ENCODE assay signal across 23 mouse cellular contexts in the genomic region with DNA sequence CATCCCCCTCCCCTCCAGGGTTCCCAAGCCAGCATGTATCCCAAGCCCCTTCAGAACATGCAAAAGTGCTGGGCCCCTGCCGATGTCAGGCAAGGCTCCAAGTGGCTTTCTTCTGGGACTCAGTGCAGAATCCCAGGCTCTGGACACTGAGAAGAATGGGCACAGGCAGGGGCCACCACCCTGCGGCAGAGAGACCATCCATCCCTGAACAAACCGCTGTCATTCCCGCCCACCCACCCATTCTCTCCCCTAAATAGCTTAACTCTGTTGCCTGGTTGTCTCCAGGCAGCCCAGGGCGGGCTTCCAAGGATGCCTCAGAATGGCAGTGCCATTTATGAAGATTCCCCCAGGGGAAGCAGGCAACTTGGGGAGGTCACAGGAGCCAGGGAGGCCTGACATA. TPM values are rescaled to one million over a fixed set of nuclear protein-coding genes. Genes with fewer than 3 reads are reported as not detected.
DNase-seq lines count a peak whose midpoint lies in the region; ATAC-seq and TF ChIP-seq lines count a peak whose summit lies in the region.
"Had no signal": no experiment of that assay in that cellular context is flagged by ENCODE, and none has a peak within 500 bp of the region (broad histone marks: within the 10 kb centered on the region; RNA-seq: fewer than 3 reads in every experiment).

No protein-coding gene starts in this region.

- H3K4me1 ChIP-seq in heart, embryonic 10.5 days = peaks cover 43% of the 10 kb centered on the region
- H3K4me1 ChIP-seq in heart, adult 2 months (ENCODE audit: control insufficient read depth, insufficient read depth, low read length) = peaks cover 9% of the 10 kb centered on the region
- peaks cover 4% of the 10 kb centered on the region for H3K4me1 ChIP-seq in hindbrain, embryonic 15.5 days (replicated peaks)
- no peaks in the 10 kb centered on the region for H3K4me1 ChIP-seq in midbrain, postnatal 0 days (ENCODE audit: insufficient read depth, low read length)
- H3K4me1 ChIP-seq in forebrain, embryonic 15.5 days = peaks cover 3% of the 10 kb centered on the region

- no peaks in the 10 kb centered on the region for H3K9me3 ChIP-seq in heart, embryonic 10.5 days
- H3K9me3 ChIP-seq in hindbrain, embryonic 15.5 days = no peaks in the 10 kb centered on the region
- H3K9me3 ChIP-seq in midbrain, postnatal 0 days (ENCODE audit: low read length) = no peaks in the 10 kb centered on the region
- no peaks in the 10 kb centered on the region for H3K9me3 ChIP-seq in forebrain, embryonic 15.5 days
- H3K9me3 ChIP-seq: embryonic facial prominence, embryonic 13.5 days; limb, embryonic 10.5 days; liver, embryonic 12.5 days had no signal

- H3K36me3 ChIP-seq in heart, embryonic 10.5 days = no peaks in the 10 kb centered on the region
- no peaks in the 10 kb centered on the region for H3K36me3 ChIP-seq in heart, adult 2 months (ENCODE audit: control insufficient read depth, insufficient read depth, low read length)
- no peaks in the 10 kb centered on the region for H3K36me3 ChIP-seq in hindbrain, embryonic 15.5 days
- no peaks in the 10 kb centered on the region for H3K36me3 ChIP-seq in midbrain, postnatal 0 days (ENCODE audit: insufficient read depth, low read length)
- no peaks in the 10 kb centered on the region for H3K36me3 ChIP-seq in forebrain, embryonic 15.5 days
- H3K36me3 ChIP-seq: embryonic facial prominence, embryonic 13.5 days; limb, embryonic 10.5 days; liver, embryonic 12.5 days had no signal

- no peak for TF ChIP-seq POLR2A in heart, adult 2 months (IDR thresholded peaks at IDR 0.05; ENCODE audit: insufficient read depth, low read depth, low read length)
- TF ChIP-seq POLR2A in brain, embryonic 14.5 days (IDR thresholded peaks at IDR 0.05; ENCODE audit: borderline replicate concordance, extremely low read depth, insufficient read depth, insufficient read length, poor library complexity, severe bottlenecking) = no peak

- intact Hi-C loops in heart, adult 2 months (cut with DNase I) = no loop called here

- H3K4me2 ChIP-seq in hindbrain, embryonic 15.5 days = no peak overlapping the region
- H3K4me2 ChIP-seq in midbrain, postnatal 0 days (ENCODE audit: low read depth, low read length, poor library complexity, severe bottlenecking) = no peak overlapping the region
- no peak overlapping the region for H3K4me2 ChIP-seq in forebrain, embryonic 15.5 days (replicated peaks)
- H3K4me2 ChIP-seq: embryonic facial prominence, embryonic 13.5 days; liver, embryonic 12.5 days; lung, embryonic 14.5 days had no signal

- ATAC-seq in hindbrain, embryonic 15.5 days (ENCODE audit: low FRiP score, low read depth) = peak; percentile 81
- ATAC-seq in midbrain, postnatal 0 days (ENCODE audit: low FRiP score) = 0 out of 2 replicates have a peak, but pooled peaks have one; percentile 20
- ATAC-seq in forebrain, embryonic 15.5 days (replicated peaks) = no peak
- ATAC-seq: inflammation-experienced regulatory T-cells, adult 6 months; liver, embryonic 12.5 days had no signal

- H3K27me3 ChIP-seq in heart, embryonic 10.5 days (ENCODE audit: insufficient read depth, poor library complexity, severe bottlenecking) = peaks cover 18% of the 10 kb centered on the region; the same call in 1 of the 2 replicates
- H3K27me3 ChIP-seq in heart, adult 2 months (ENCODE audit: control insufficient read depth, insufficient read depth, low read length) = no peaks in the 10 kb centered on the region
- H3K27me3 ChIP-seq in hindbrain, embryonic 15.5 days = no peaks in the 10 kb centered on the region
- H3K27me3 ChIP-seq in midbrain, postnatal 0 days (ENCODE audit: insufficient read depth, low read length) = no peaks in the 10 kb centered on the region
- no peaks in the 10 kb centered on the region for H3K27me3 ChIP-seq in forebrain, embryonic 15.5 days
- H3K27me3 ChIP-seq: embryonic facial prominence, embryonic 13.5 days had no signal

- H3K79me2 ChIP-seq in heart, adult 2 months (replicated peaks; ENCODE audit: control insufficient read depth, insufficient read depth, low read length) = no peaks in the 10 kb centered on the region

- TF ChIP-seq CTCF in heart, adult 2 months (IDR thresholded peaks at IDR 0.05) = no peak
- TF ChIP-seq CTCF in brain, embryonic 14.5 days (IDR thresholded peaks at IDR 0.05; ENCODE audit: borderline replicate concordance, extremely low read depth, insufficient read depth, insufficient read length) = no peak
- no peak for TF ChIP-seq CTCF in midbrain, postnatal 0 days (IDR thresholded peaks at IDR 0.05)

- H3K4me3 ChIP-seq in heart, embryonic 10.5 days = no peak overlapping the region
- H3K4me3 ChIP-seq in heart, adult 2 months = no peak overlapping the region
- H3K4me3 ChIP-seq in hindbrain, embryonic 15.5 days = no peak overlapping the region
- no peak overlapping the region for H3K4me3 ChIP-seq in midbrain, postnatal 0 days (ENCODE audit: low read depth, low read length)
- H3K4me3 ChIP-seq in forebrain, embryonic 15.5 days = no peak overlapping the region
- H3K4me3 ChIP-seq: embryonic facial prominence, embryonic 13.5 days; limb, embryonic 10.5 days; liver, embryonic 12.5 days had no signal

- H3K9ac ChIP-seq in heart, adult 2 months (ENCODE audit: low read depth, low read length) = no peak overlapping the region
- H3K9ac ChIP-seq in hindbrain, embryonic 15.5 days = no peak overlapping the region
- H3K9ac ChIP-seq in midbrain, postnatal 0 days (replicated peaks; ENCODE audit: low read length, poor library complexity, severe bottlenecking) = no peak overlapping the region
- no peak overlapping the region for H3K9ac ChIP-seq in forebrain, embryonic 15.5 days (replicated peaks)
- H3K9ac ChIP-seq: embryonic facial prominence, embryonic 13.5 days; liver, embryonic 12.5 days; lung, embryonic 14.5 days had no signal

- no peak for DNase-seq in heart, embryonic 10.5 days (ENCODE audit: low spot score)
- no peak for DNase-seq in heart, adult 2 months
- peak; percentile 52 for DNase-seq in brain, embryonic 14.5 days (ENCODE audit: low read depth)
- peak; percentile 59 for DNase-seq in midbrain, postnatal 0 days (ENCODE audit: low spot score)
- no peak for DNase-seq in spleen, postnatal 4 days (ENCODE audit: low spot score in 2 of 2)
- DNase-seq: adrenal gland, adult 2 months; cerebellum, adult 11-12 months; gastrocnemius, postnatal 25 days; heart, postnatal 10 days; kidney, postnatal 4 days; lung, embryonic 14.5 days; lung, postnatal 4 days; retina, postnatal 1 day; thymus, postnatal 25 days had no signal

- H3K27ac ChIP-seq in heart, embryonic 10.5 days = 0 out of 2 replicates have a peak overlapping the region, but pooled peaks have one; percentile 32
- no peak overlapping the region for H3K27ac ChIP-seq in heart, adult 2 months
- H3K27ac ChIP-seq in hindbrain, embryonic 15.5 days (replicated peaks) = peak overlapping the region; percentile 21; the same call in 1 of the 2 replicates
- H3K27ac ChIP-seq in midbrain, postnatal 0 days (ENCODE audit: low read depth, low read length) = no peak overlapping the region
- no peak overlapping the region for H3K27ac ChIP-seq in forebrain, embryonic 15.5 days (replicated peaks)
- H3K27ac ChIP-seq: embryonic facial prominence, embryonic 13.5 days; limb, embryonic 10.5 days; liver, embryonic 12.5 days had no signal

- 83% methylated on average over 5 of the region's 5 CpGs for WGBS in heart, embryonic 10.5 days
- WGBS in heart, adult 2 months = 84% methylated on average over 5 of the region's 5 CpGs
- 18% methylated on average over 5 of the region's 5 CpGs for WGBS in hindbrain, embryonic 15.5 days
- WGBS in midbrain, postnatal 0 days = 31% methylated on average over 5 of the region's 5 CpGs
- WGBS in forebrain, embryonic 15.5 days = 32% methylated on average over 5 of the region's 5 CpGs

- TF ChIP-seq EP300 in heart, adult 2 months (IDR thresholded peaks at IDR 0.05; ENCODE audit: insufficient read depth, low read depth, low read length) = no peak

RNA-seq across cellular contexts. Expression of a gene that starts 5.7 kb away (rescaled TPM):
- polyA plus RNA-seq in heart, embryonic 10.5 days (2016; fragmentation: Nextera tagmentation; extraction: Ambion mirVana) = 34.2 and 40.8 TPM in 2 replicates
- 10 to 100 TPM; 15.3 to 17.6 TPM for total RNA-seq in heart, adult 2 months (2021)
- 17.7 and 20.4 TPM in 2 replicates for polyA plus RNA-seq in heart, adult 2 months (2012; rRNA removed)
- 23.3 and 28.6 TPM in 2 replicates for polyA plus RNA-seq in brain, embryonic 14.5 days (2012; rRNA removed)
- polyA plus RNA-seq in hindbrain, embryonic 15.5 days (2015; fragmentation: Nextera tagmentation; extraction: Ambion mirVana) = 26.4 and 32.4 TPM in 2 replicates
- 25.2 and 27.1 TPM in 2 replicates for total RNA-seq in midbrain, postnatal 0 days (2014; rRNA removed)
- polyA plus RNA-seq in midbrain, postnatal 0 days (2015; fragmentation: Nextera tagmentation; extraction: Ambion mirVana) = 16.0 and 16.8 TPM in 2 replicates
- polyA plus RNA-seq in forebrain, embryonic 15.5 days (2015; fragmentation: Nextera tagmentation; extraction: Ambion mirVana) = 16.5 and 17.0 TPM in 2 replicates

RNA-seq across cellular contexts. Expression of a gene that starts 28.8 kb away (rescaled TPM):
- 0.28 TPM in 1 of 2 replicates, not detected in the other for polyA plus RNA-seq in heart, embryonic 10.5 days (2016; fragmentation: Nextera tagmentation; extraction: Ambion mirVana)
- total RNA-seq in heart, adult 2 months (2021) = under 1 TPM in 1 of 2 experiments, not detected in 1; 0.10 TPM
- 0.04 and 0.38 TPM in 2 replicates for polyA plus RNA-seq in heart, adult 2 months (2012; rRNA removed)
- 0.09 and 0.12 TPM in 2 replicates for polyA plus RNA-seq in brain, embryonic 14.5 days (2012; rRNA removed)
- polyA plus RNA-seq in hindbrain, embryonic 15.5 days (2015; fragmentation: Nextera tagmentation; extraction: Ambion mirVana) = 0.30 and 0.34 TPM in 2 replicates
- 0.38 and 0.47 TPM in 2 replicates for total RNA-seq in midbrain, postnatal 0 days (2014; rRNA removed)
- 0.26 and 0.37 TPM in 2 replicates for polyA plus RNA-seq in midbrain, postnatal 0 days (2015; fragmentation: Nextera tagmentation; extraction: Ambion mirVana)
- 0.19 and 0.36 TPM in 2 replicates for polyA plus RNA-seq in forebrain, embryonic 15.5 days (2015; fragmentation: Nextera tagmentation; extraction: Ambion mirVana)
- total RNA-seq: adrenal gland, adult 2 months; common myeloid progenitor, adult 5-6 weeks; gastrocnemius, postnatal 25 days had no signal
- polyA plus RNA-seq: small intestine, adult 2 months; stomach, embryonic 14.5 days had no signal

Comparison
In these comparisons a context has a peak if more than half of its experiments do, and no peak if none do; other contexts are left out.
1. H3K27ac ChIP-seq: peak in heart, embryonic 10.5 days (single experiment) and hindbrain, embryonic 15.5 days (single experiment); none in heart, adult 2 months (single experiment), midbrain, postnatal 0 days (single experiment) and forebrain, embryonic 15.5 days (single experiment).
2. DNase-seq: peak in brain, embryonic 14.5 days (single experiment) and midbrain, postnatal 0 days (single experiment); none in heart, embryonic 10.5 days (single experiment), heart, adult 2 months (0 of 2) and spleen, postnatal 4 days (0 of 2).